8 mouse cellular contexts compared by ENCODE assay signal in the genomic region with DNA sequence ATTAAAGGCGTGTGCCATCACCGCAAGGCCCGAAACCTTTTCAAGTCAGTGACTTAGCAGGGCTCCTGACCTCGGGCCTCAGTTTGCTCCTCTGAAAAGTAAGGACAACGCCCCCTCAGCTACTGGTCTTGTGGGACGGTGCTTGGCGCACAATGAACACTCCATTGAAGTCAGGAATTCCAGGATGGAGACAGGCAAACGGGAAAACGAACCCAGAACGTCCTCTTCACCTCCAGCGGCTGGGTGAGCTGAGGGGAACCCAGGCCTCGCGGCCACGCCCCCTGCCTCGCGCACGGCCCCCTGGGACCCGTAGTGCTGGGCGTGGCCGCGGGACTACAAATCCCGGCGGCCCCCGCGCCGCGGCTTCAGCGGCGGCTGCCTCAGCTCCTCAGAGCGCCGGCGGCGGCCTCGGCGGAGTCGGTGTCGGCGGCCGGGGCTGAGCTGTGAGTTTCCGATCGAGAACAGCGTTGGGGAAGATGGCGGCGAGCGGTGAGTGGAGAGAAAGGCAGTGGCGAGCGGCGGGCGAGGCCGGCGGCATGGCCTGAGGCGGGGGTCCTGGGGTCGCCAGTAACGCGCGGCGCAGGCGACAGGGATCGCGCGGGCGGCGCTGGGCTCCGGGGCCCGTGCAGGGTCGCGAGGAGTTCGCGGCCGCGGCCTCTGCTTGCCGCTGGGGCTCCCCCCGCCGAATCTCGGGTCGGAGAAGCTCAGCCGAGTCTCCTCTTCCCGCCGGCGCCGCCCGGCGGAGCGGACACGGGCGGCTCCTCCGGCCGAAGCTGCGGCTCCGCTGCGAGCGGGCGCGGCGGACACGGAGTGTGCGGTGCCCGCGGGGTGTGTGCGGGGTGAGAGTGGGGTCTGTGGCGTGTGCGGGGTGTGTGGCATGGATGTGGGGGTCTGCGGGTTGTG. TPM values are rescaled to one million over a fixed set of nuclear protein-coding genes. Genes with fewer than 3 reads are reported as not detected.
DNase-seq lines count a peak whose midpoint lies in the region; ATAC-seq lines count a peak whose summit lies in the region.

Gene Ncoa3 (plus strand): TSS at position 367 of the 903 bp plus-strand sequence.

- intact Hi-C loops in gastrocnemius, postnatal 14 days (cut with DNase I; ENCODE audit: low total_unique reads): no loop called here
- intact Hi-C loops in left cerebral cortex, postnatal 10 days (cut with DNase I): loop anchor here (5.0 kb wide), 1 partner anchor 35 kb away; no protein-coding TSS in a partner anchor

- peak; percentile 93 for ATAC-seq in inflammation-experienced regulatory T-cells, adult 6 months
- ATAC-seq in megakaryocyte-erythroid progenitor cell, adult 5-6 weeks (replicated peaks; ENCODE audit: low FRiP score, low TSS enrichment, poor library complexity, severe bottlenecking): peak; percentile 94

- peak; percentile 90 for DNase-seq in adipocyte (ENCODE audit: low spot score)
- DNase-seq in embryo, embryonic 10 days (ENCODE audit: low spot score): peak; percentile 94
- DNase-seq in gastrocnemius, postnatal 14 days: peak; percentile 95
- peak; percentile 86 to 96 for DNase-seq in left cerebral cortex, postnatal 10 days (ENCODE audit: extremely low spot score in 1 of 2, low spot score in 2 of 2)
- peak; percentile 91 for DNase-seq in right cerebral cortex, postnatal 25 days
- DNase-seq in urinary bladder, postnatal 4 days (ENCODE audit: low spot score in 2 of 2): peak; percentile 88 to 93

RNA-seq across cellular contexts. Expression of gene Ncoa3, which starts in this region (rescaled TPM):
- total RNA-seq in gastrocnemius, postnatal 14 days (2021): 10 to 100 TPM; 11.1 to 13.9 TPM
- polyA plus RNA-seq in inflammation-experienced regulatory T-cells, adult 6 months (2017; shearing (Covaris generic)): 10 to 100 TPM; 36.0 to 74.1 (median 67.4) TPM
- 10 to 100 TPM; 31.7 to 34.3 TPM for total RNA-seq in left cerebral cortex, postnatal 10 days (2021)
- 8.3 and 21.1 TPM in 2 replicates for total RNA-seq in megakaryocyte-erythroid progenitor cell, adult 5-6 weeks (2014; fragmentation: Nextera tagmentation)
- 8.8 and 15.9 TPM in 2 replicates for total RNA-seq in megakaryocyte-erythroid progenitor cell, adult 5-6 weeks (2017)

Comparison
In these comparisons a context has a peak if more than half of its experiments do, and no peak if none do; other contexts are left out.
1. Peak in every context shown above with its lines: DNase-seq and ATAC-seq.